Mouse (Mus musculus) neutrophil, adult 5-6 weeks (primary cell): ENCODE measurements around the gene Ccdc189. TPM values are rescaled to one million over a fixed set of nuclear protein-coding genes. Genes with fewer than 3 reads are reported as not detected.

ENCODE experiments used
- ATAC-seq: fragments of 151-379, 151-347 bp; 2 replicates; pipeline ENCODE4 v1.8.0; 2017; ENCODE audit warnings: mild to moderate bottlenecking, moderate TSS enrichment; ENCODE audit not compliant: insufficient number of reproducible peaks, poor library complexity, low FRiP score, severe bottlenecking; ENCODE audit errors: extremely low read depth
- total RNA-seq: library from RNA; stranded (forward); fragments of 200-1000 nt; gene quantifications from 2 replicates; pipeline ENCODE4 v1.2.3, GENCODE M21; 2017

The Ccdc189 gene
- total RNA-seq, 1 experiment from 2014 or later = 16.8 TPM

DNA sequence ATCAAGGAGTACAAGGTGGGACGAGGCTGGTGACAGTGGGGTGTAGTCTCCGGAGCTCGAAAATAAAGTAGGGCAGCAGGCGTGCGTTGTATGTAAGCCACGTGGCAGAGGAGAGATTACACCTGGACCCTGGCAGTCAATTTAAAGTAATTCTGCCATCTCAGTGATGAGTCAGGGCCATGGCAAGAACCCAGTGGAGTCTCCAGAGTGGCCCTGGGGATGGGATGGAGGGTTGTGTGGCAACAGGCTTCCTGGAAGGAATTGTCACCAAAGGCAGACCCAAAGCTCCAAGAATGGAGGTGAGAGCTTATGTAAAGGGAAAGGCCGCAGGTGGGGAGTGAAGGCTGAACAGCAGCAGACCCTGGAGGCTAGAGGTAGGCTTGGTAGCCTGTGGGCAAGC is 12.2 kb upstream of the Ccdc189 start:
- no peak for ATAC-seq

DNA sequence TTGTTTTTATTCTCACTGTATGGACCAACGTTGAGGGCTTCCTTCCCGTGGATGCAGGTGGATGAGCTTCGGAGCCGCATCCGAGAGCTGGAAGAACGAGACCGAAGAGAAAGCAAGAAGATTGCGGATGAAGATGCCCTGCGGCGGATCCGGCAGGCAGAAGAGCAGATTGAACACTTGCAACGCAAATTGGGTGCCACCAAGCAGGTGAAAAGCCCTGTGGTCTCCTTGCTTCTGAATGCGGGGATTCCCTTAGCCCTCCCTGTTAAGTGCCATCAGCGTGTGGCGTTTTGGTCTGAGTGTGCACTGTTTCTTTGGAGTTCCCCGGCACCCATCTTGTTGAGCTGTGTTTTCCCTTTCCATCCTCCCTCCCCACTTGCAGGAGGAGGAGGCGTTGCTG is 8.4 kb upstream of the Ccdc189 start:
- ATAC-seq = no peak

DNA sequence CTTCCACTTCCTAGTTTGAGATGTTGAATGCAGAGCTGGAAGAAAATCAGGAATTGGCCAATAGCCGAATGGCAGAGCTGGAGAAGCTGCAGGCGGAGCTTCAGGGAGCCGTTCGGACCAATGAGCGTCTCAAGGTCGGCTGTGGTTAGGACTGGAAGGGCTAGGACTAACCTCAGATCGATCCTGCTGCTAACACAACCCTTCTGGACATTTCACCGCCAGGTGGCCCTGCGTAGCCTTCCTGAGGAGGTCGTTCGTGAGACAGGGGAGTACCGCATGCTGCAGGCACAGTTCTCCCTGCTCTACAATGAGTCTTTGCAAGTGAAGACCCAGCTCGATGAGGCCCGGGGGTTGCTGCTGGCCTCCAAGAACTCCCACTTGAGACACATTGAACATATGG is 4.2 kb upstream of the Ccdc189 start:
- no peak for ATAC-seq

DNA sequence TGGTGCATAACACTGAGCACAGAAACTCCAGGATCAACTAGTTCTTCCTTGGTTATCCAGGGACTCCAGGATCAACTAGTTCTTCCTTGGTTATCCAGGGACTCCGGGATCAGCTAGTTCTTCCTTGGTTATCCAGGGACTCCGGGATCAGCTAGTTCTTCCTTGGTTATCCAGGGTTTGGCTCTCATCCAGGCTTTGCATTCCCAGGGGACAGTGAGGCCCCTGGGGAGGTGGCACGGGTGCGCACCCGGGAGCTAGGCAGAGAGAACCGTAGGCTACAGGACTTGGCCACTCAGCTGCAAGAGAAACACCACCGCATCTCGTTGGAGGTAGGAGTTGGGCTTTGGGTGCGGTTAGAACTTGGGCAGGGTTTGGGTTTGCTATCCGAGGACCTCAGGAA is 2.7 kb upstream of the Ccdc189 start:
- ATAC-seq = no peak

DNA sequence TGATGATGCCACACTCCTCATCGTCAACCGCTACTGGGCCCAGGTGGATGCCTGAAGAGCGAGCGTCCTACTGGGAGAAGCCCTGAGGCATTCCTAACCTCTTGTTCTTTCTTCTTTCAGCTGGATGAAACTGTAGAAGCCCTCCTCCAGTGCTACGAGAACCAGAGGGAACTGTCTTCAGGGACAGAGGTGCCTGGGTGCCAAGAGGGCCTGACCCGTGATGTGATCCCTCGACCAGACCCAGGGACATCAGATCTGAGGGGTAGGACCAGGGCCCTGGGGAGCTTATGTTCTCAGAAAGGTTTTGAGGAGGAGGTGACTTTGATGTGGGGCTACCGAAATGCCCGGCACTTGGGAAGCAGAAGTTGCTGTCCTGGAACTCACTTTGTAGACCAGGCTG is 1.2 kb upstream of the Ccdc189 start:
- ATAC-seq = no peak

DNA sequence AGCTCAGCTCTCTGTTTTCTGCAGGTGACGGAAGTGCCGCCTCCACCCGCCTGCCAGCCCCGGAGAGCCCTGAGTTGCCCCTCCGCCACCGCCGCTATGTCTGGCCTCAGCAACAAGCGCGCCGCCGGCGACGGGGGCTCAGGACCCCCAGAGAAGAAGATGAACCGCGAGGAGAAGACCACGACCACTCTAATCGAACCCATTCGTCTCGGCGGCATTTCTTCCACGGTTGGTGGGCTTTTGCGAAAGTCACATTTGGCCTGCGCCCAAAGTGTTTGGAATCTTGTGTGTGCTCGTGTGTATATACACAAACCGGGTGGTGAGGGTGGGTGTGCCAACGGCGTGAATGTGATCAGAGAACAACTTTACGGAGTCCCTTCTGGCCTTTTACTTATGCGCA is 506 bp upstream of the Ccdc189 start:
- no peak for ATAC-seq

DNA sequence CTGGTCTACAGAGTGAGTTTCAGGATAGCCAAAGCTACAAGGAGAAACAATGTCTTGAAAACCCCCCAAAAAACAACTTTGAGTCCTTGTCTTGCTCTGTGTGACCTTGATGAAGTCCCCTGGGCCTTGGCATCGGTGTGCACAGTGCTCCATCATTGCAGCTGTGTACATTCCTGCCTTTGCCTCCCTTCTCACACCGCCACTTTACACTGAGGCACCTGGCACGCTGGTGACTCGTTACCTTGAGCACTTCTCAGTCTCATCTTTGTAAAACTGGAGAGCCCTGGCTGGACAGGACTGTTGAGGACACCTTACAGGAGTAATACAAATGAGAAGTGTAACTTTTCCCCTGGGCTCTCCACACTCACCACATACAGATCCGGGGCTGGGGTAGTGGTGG is 1.2 kb downstream of the Ccdc189 start:
- ATAC-seq = no peak

DNA sequence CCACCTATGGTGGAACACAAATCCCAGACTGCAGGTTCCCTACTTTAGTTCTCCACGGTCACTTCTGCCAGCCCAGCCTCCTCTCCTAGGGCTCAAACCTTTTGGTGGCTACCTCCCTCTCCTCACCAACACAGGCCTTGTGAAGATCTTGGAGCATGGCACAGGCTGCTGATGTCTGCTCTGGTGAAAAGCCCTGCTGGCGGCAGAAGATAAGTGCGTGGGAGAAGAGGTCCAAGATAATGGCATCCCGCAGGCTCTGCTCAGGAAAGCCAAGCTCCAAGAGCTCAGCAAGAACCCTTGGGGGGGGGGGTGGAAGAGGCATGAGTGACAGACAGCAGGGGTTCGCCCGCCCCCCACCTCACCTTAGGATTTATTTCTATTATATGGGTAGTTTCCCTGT is 2.2 kb downstream of the Ccdc189 start:
- ATAC-seq = no peak

DNA sequence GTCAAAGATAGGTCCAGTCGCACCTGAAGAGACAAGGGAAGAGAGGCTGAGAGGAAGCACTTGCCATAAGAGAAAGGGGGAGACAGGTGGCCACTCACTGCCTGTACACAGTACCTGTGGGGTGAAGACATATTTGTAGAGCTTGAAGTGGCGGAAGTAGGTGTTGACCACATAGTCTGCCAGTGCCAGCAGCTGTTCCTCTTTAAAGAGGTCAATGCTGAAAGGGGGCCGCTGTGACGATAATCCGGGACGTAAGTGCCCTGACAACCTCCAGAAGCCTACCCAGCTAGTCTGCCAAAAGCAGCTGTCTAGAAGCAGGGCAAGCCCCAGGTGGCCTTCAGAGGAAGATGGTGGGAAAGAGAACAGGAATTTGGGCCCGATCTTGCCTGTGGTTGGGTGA is 3.4 kb downstream of the Ccdc189 start:
- ATAC-seq = peak; percentile 20; the same call in 1 of the 2 replicates

DNA sequence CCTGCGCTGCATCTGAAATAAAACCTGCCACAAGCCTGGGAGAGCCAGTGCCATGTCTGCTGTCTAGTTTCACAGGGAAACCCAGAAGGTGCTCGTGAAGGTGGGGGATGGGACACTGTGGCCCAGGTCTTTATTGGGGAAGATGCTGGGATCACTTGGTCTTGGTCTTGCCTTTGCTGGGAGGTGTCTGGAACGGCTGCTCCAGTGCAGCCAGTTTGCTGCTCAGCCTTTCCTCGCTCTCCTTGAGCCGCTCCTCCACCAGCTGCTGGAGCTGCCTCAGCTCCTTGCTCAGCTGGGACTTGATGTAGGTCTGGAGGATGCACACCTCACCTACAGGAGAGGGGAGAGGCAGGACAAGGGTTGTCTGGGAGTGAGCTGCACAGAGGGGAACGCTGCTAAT is 5.1 kb downstream of the Ccdc189 start:
- no peak for ATAC-seq

DNA sequence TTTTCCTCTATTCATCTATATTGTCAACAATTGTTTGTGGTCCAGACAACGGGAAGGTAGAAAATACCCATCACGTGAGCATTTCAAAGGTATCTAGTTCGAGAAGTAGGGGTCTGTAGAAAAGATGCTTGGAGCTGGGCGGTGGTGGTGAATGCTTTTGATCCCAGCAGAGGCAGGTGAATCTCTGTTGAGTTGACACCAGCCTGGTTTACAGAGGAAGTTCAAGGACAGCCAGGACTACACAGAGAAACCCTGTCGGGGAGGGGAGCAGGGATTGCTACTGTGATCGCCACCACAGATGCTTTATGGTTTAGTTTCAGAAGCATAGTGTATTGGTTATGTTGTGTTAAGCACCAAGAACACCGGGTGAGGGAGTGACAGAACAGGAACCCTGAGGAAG is 14.3 kb downstream of the Ccdc189 start:
- no peak for ATAC-seq

DNA sequence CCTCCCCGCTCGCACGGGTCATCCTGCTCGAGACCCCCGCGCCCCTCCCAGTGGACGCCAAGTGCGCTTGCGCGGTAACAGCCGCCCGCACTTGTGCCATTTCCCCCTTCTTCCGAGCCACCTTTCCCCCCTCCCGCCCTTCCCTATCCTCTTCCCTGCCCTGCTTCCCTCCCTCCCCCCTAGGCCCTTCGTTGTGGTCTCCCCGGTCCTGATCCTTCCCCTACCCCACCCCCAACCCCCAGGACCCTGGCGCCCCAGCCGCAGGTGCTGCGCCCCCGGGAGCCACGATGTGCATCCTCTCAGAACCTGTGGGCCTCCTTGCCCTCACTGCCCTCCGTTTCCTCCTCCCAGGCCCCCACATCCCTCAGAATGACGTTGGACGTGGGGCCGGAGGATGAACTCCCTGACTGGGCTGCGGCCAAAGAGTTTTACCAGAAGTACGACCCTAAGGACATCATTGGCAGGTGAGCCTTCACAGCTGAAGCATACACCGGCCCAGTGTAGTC is 14.8 kb downstream of the Ccdc189 start:
- no peak for ATAC-seq

DNA sequence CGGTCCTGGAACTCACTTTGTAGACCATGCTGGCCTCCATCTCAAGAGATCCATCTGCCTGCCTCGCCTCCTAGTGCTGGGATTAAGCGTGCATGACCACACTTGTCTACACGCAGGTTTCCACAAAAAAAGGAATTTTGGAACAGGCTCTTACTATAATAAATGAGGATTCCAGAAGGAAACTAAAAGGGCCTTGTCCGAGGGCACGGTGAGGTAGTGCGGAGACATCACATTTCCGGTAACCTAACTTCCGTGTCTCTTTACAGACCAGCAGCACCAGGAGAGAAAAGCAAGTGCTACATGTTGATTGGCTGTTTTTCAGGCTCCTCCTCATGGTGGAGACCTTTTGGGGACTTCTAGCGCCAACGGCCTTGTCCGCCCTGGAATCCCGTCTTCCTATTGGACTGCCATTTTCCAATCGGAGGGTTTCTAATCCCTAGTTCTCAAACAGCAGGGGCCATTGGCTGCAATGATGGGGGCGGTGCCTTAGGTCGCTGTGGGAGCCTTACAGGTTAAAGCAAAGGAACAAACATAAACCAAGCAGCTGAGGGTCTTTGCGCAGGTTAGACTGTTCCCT is 15.4 kb downstream of the Ccdc189 start, which contains the start of gene Phkg2:
Phkg2 (plus strand) TSS at position 446 of the 577 bp plus-strand sequence.
- peak; percentile 97 for ATAC-seq

DNA sequence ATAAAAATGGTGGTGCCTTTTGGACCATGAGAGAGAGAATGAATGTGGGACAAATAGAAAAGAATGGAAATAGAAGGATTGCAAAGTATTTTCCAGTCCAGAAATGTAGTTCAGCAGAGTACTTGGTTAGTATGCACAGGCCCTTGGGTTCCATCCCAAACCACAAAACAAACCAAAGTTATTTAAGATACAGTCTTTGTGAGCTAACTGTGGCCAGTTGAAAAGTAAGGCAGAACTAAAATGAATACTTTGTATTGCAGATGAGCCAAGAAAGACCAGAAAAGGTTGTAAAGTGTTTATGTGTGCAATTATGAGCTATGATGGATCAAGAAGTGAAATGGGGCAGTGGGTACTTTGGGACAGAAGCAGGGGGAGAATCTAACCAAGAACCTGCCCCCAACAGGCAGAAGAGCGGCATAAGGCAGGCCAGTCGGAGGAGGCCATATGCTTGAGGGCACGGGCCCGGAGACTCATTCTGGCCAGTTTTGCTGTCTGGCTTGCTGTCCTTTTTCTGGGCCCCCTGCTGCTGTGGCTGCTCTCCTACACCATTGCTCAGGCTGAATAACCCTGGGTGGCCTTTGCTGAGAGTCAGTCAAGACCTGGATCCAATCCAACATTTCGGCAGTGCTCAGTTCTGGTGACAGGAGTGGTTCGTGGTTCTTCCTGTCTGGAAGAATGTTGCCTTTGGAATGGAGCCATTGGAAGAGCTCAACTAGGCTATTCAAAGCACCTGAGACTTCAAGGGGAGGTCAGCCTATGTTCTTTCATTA is 23.8 kb downstream of the Ccdc189 start:
- no peak for ATAC-seq

DNA sequence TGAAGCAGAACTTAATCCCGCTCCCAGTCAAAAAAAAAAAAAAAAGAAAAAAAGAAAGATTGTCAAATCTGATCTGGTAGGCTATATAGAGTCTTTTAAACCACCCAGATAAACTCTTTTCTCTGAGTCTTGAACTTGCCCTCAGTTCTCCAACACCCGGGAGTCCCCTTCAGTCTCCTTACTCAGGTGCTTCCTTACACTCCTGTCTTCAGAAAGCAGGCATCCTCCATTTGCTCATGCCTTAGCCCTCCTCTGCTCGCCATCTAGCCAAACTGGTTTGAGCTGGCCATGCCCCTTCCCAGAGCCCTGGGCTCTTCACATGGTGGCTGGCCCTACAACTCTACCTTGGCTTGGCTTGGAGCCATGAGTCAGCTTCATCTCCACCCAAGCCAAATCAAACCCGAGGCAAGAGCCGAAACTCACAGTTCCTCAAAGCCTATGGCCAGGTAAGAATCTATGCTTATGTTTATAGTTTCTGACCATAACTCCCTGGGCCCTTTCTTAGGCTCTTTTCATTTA is 27.0 kb downstream of the Ccdc189 start, which contains the start of gene Tmem265:
Tmem265 (plus strand) TSS at position 51 of the 519 bp plus-strand sequence.
- no peak for ATAC-seq

DNA sequence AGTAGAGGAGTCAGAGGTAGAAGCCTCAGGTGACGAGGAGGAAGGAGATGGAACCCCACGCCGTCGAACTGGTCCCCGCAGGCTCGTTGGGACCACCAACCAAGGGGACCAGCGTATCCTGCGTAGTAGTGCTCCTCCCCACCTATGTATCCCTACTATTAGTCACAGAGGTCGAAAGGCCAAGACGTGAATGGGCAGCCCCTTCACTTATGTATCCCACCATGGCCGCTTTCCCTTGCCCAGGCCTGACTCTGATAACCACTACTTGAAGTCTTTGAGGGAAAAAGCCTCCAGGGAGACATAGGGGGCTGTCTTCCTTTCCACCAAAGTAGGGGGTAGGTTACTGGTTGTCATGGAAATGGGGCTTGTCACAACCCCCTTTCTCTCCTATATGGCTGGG is 27.8 kb downstream of the Ccdc189 start:
- ATAC-seq = no peak

DNA sequence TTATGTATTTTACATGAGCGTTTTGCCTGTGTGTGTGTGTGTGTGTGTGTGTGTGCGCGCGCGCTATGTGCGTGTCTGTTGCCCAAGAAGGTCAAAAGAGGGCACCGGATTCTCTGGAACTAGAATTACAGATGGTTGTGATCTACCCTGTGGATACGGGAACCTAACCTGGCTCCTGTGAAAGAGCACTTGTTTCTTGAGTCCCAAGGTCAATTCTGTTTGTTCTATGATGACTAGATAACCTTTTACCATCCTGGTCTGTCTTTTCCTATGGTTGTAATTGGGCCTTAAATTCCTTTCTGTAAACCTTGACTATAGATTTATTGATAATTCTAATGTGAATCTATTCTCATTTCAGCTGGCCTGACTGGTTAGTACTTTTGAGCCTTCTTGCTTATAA is 36.8 kb downstream of the Ccdc189 start:
- no peak for ATAC-seq

DNA sequence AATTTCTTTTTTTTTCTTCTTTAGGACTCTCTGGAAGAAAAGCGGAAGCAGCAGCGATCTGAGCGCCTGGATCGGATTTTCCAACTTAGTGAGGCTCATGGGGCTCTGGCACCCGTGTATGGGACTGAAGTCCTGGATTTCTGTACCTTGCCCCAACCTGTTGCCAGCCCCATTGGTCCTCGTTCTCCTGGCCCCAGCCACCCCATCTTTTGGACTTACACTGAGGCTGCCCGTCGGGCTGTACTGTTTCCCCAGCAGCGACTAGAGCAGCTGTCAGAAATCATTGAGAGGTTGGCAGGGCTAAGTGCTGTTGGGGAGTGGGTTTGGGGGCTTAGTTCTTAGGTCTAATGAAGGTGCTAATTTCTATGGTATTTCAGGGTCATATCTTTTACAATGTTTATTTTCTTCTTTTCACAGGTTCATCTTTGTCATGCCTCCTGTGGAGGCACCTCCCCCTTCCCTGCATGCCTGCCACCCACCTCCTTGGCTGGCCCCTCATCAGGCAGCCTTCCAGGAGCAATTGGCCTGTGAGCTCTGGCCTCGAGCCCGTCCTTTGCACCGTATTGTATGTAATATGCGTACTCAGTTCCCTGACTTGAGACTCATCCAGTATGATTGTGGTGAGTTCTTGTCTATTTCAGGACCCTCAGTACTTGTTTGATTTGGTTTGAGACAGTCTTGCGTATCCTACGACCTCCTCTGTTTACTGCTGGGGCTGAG is 39.1 kb downstream of the Ccdc189 start:
- no peak for ATAC-seq

DNA sequence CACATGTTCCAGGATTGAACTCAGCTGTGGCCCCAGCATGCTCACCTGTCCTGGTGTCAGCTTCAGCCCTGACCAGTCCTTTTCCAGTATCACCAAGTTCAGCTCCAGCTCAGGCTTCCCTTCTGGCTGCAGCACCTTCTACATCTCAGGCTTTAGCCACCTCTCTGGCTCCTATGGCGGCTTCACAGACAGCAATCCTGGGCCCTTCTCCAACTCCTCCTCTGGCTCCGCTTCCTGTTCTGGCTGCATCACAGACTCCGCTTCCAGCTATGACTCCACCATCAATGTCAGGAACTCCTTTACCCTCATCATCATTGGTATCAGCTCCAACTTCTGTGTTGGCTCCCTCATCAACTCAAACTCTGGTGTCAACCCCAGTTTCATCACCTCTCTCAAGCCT is 46.7 kb downstream of the Ccdc189 start:
- 0 out of 2 replicates have a peak, but pooled peaks have one; percentile 9 for ATAC-seq
